Mouse (Mus musculus): Measurements from ENCODE around the gene Smdt1.

DNA sequence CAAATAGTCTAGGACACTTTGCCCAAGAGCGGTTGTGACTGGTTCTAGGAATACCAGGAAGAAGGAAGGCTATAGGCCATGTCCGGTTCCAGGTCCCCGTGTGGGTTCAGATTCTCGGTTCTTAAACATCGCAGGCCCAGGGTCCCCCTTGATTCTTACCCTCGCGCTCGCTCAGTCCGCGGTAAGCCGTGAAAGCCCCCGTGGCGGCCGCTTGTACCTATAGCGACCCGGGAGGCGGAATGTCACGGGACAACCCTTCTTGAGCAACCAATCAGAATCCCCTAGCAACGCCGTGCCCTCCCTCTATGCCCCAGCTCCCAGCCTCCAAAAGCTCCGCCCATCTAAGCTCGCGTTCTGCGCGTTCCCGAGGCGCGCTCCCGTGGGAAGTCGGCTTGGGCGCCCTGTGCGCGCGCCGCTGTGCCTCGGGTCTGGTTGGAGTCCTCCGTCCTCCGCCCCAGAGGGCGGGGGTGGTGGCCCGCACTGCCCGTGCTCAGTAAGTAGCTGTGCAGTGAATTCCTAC lies at the start of gene Smdt1, which contains the start of the genes Naga and Pheta2:
- TF ChIP-seq CTCF (IDR thresholded peaks at IDR 0.05; ENCODE audit: low read depth, low read length) (no peak), POLR2A (IDR thresholded peaks at IDR 0.05; ENCODE audit: extremely low read depth, insufficient read depth, low read length) (0 out of 2 replicates have a peak, but pooled peaks have one; percentile 37)

All from liver, adult 2 months (tissue).